Mouse (Mus musculus) MEL (cell line): Measurements from ENCODE around the gene Sorbs2.

Source experiments
- CTCF ChIP-seq, 3 experiments: IDR thresholded peaks in 2 of 3; conservative IDR thresholded peaks in 1 of 3; 2 replicates each; pipeline ENCODE4 v1.5.1; 2011 to 2012; ENCODE audit warnings: low read length in 3 of 3, low read depth in 2 of 3, mild to moderate bottlenecking in 2 of 3, improper control_type of control experiment in 1 of 3, inconsistent platforms in 1 of 3, mixed read lengths in 1 of 3, moderate library complexity in 1 of 3; ENCODE audit not compliant: control insufficient read depth in 1 of 3, insufficient read depth in 1 of 3, poor library complexity in 1 of 3, severe bottlenecking in 1 of 3
- ELF1 ChIP-seq: IDR thresholded peaks from 2 replicates; pipeline ENCODE4 v1.6.1; 2014; ENCODE audit warnings: low read depth, mild to moderate bottlenecking, inconsistent platforms, low read length, improper control_type of control experiment, moderate library complexity
- EP300 ChIP-seq, 2 experiments: IDR thresholded peaks; 2 replicates each; pipeline ENCODE4 v1.6.1; 2011; ENCODE audit warnings: improper control_type of control experiment in 2 of 2, low read length in 2 of 2, low read depth in 1 of 2, mild to moderate bottlenecking in 1 of 2
- POLR2A ChIP-seq, 2 experiments: IDR thresholded peaks; 2 replicates each; pipeline ENCODE4 v1.6.1; 2011 to 2012; ENCODE audit warnings: low read length in 2 of 2, mild to moderate bottlenecking in 2 of 2, control low read depth in 1 of 2, improper control_type of control experiment in 1 of 2, low read depth in 1 of 2, moderate library complexity in 1 of 2; ENCODE audit not compliant: control insufficient read depth in 1 of 2, insufficient read depth in 1 of 2, poor library complexity in 1 of 2
- TAL1 ChIP-seq: IDR thresholded peaks from 2 replicates; pipeline ENCODE4 v1.6.1; 2012; ENCODE audit warnings: mild to moderate bottlenecking, inconsistent platforms, low read length, moderate library complexity, mixed read lengths

GRCm38 (mm10) chr8:45872077-45872476 is 364.5 kb downstream of the Sorbs2 start:
- TF ChIP-seq ELF1 (no peak), EP300 (IDR thresholded peaks at IDR 0.05; ENCODE audit: low read depth in 1 of 2, low read length in 2 of 2) (no peak), CTCF (IDR thresholded peaks at IDR 0.05 in 2 of 3, conservative IDR thresholded peaks at IDR 0.05 in 1 of 3; ENCODE audit: control insufficient read depth in 1 of 3, insufficient read depth in 1 of 3, low read depth in 2 of 3, low read length in 3 of 3, poor library complexity in 1 of 3, severe bottlenecking in 1 of 3) (no peak), POLR2A (IDR thresholded peaks at IDR 0.05; ENCODE audit: control insufficient read depth in 1 of 2, insufficient read depth in 1 of 2, low read depth in 1 of 2, low read length in 2 of 2, poor library complexity in 1 of 2) (no peak), TAL1 (no peak)
